Mouse (Mus musculus): ENCODE data around the gene Kif1b. TPM values are rescaled to one million over a fixed set of nuclear protein-coding genes. Genes with fewer than 3 reads are reported as not detected.

Gene Kif1b
- polyA plus RNA-seq (2012; rRNA removed): 49.9 and 61.6 TPM in 2 replicates

DNA sequence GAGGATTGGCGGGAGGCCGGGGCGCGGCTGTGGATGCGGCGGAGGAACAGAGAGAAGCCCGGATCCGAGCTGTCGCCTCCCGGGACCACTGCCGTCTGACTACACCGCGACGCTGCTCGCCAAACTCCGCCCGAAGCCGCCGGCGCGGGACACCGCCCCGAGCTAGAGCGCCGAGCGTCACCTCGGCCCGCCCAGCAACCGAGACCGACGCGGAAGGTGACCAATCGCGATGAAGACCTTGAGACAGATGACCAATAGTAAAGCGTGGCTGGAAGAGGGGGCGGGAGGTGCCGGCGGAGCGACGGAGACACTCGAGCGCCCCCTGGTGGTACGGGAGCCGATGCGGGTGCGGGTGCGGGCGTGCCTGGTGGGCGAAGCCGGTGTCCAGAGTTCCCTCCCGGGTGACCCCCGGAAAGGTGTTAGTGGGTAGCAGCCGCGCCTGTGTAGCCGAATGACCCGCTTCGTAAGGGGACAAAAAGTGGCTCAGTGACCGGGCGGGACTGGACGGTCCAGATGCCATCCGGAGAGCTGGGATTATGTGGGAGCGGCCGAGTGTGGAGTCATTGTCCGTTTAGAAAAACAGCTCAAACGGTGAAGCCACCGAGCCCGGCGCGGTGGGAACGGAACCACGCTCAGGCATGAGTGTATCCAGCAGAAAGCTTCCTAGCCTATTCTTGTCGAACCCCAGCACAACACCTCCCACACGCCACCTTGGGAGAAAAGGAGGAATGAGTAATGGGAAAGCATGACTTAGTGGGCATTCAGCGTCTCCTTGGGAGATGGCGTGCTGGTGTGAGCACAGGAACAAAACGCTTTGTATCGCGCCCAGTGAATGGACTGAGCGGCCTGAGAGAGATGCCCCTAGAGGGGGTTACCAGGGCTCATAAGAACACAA is at the start of gene Kif1b:
Kif1b (minus strand) TSS at position 98 of the 895 bp plus-strand sequence.
- DNase-seq (ENCODE audit: low read depth): no peak

DNA sequence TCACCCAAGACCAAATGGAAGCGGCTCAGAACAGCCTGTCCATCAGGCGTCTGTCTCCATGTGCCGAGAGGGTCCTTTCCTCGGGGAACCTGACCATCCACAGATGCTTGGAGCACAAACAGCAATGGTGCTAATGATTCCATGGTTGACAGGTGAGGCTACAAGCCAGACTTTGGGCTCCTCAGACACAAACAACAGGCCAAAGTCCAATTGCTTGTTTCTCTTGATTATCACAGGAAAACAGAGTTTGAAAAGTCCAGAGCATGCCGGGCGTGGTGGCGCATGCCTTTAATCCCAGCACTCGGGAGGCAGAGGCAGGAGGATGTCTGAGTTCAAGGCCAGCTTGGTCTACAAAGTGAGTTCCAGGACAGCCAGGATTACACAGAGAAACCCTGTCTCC is 47.2 kb upstream of the Kif1b start:
- DNase-seq (ENCODE audit: low read depth): no peak

DNA sequence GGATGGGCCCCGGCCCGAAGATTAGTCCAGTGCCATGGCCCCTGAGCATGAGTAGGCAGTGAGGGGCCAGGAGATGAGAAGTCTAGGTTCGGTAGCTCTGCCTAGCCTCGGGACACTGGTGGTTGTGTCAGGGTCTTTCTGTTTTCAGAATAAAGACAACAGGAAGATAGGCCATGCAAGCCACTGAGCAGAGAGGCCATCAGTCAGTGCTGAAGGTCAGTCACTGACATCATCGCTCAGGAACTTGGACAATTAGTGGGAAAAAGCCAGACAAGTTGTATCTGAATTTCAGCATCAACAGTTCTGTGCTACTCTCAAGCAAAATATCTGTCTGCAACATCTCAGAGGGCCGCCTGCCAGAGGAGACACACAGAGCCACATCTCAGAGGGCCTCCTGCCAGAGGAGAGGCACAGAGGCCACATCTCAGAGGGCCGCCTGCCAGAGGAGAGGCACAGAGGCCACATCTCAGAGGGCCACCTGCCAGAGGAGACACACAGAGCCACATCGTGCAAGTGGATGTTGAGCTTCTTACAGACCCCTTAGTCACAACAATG is 44.2 kb upstream of the Kif1b start:
- DNase-seq (ENCODE audit: low read depth): no peak

DNA sequence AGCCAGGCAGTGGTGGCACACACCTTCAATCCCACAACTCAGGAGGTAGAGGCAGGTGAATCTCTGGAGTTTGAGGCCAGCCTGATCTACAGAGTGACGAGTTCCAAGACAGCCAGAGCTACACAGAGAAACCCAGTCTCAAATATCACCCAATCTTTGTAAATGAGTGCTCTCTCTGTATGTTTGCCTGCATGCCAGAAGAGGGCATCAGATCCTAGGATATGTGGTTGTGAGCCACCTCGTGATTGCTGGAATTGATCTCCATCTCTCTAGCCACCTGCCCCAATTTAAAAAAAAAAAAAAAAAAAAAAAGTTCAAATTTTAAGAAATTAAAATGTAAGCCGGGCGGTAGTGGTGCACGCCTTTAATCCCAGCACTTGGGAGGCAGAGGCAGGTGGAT is 41.5 kb upstream of the Kif1b start:
- no peak for DNase-seq (ENCODE audit: low read depth)

DNA sequence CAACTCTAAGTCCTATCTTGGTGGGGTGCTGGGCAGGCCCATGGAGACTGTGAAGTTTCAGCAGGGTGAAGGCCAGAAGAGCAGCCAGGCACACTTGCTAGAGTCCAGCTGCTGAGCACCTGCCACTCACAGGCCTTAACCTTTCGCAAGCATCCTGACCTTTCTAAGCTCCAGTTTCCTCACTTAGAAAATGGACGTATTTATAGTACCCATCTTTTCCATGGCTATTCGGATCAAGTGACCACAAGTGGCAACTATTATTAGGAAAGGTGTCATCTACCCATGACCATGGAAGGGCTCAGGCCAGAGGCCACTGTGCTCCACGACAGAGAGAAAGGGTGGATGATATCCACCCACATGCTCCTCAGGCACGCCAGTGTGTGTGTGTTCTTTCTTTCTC is 38.4 kb upstream of the Kif1b start:
- DNase-seq (ENCODE audit: low read depth): no peak

DNA sequence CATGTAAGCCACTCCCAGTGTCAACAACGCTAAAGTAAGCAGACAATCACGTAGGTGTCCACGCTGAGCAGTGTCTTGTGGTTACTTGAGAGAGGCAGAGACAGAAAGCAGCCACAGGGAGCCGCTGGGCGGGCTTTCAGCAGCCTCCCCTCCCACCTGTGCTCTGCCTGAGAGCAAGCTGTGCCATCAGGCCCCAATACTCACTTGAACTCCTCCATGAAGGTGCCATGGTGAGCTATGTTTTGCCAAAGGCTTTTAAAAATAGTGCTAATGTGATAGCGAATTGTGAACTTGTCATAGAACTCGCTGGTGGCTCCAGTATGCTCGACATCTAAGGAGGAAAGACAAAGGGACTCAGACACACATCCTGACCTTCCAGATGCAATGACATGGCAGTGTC is 36.8 kb upstream of the Kif1b start:
- no peak for DNase-seq (ENCODE audit: low read depth)

DNA sequence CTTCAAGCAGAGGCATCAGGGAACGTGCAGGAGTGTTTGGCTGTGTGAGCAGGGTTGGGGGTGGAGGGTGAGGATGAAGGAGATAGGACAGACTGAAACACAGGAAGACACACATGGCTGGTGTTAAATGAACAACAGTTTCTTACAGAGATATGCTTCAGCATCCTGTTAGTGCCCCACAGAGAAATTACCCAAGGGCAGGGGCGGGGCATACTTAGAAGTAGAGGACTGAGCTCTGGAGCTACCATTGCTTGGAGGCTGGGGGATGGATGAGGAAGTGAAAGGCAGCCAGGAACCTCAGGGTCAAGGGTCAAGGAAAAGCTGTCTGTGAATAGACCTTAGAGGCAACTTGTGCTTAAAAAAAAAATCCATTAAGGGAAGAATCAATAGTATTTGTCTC is 33.2 kb upstream of the Kif1b start:
- DNase-seq (ENCODE audit: low read depth): no peak

DNA sequence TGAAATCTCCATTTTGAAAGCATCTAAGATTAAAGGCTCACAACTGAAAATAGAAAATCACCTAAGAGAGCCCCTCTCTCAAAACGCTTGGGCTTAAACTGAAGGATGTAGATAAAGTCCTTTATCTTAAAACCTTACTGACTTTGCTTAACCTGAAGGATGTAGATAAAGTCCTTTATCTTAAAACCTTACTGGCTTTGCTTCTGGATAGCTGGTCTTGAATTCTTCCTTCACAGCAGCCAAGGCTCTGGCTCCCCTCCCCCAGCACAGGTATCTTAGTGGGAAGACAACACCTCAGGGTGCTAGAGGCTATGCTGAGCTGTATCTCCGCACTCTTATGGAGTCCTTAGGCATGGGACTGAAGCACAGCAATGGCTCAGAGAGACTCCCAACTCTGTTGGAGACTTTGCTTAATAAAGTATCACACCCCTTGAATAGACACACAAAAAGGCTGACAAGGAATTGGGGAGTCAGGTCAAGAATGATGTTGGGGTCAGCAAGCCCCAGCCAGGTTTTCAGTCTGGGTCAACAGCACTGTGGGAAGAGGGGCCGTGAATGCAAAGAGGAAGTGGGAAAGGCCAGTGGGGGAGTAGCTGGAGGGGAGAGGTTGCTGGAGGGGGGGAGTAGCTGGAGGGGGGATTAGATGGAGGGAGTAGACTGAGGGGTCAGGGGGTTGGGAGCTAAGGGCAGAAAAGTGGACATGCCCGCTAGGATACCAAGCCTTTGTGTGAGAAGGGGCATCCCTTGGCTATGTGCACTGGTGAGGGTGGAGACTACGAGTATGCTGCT is 32.1 kb upstream of the Kif1b start:
- DNase-seq (ENCODE audit: low read depth): no peak

DNA sequence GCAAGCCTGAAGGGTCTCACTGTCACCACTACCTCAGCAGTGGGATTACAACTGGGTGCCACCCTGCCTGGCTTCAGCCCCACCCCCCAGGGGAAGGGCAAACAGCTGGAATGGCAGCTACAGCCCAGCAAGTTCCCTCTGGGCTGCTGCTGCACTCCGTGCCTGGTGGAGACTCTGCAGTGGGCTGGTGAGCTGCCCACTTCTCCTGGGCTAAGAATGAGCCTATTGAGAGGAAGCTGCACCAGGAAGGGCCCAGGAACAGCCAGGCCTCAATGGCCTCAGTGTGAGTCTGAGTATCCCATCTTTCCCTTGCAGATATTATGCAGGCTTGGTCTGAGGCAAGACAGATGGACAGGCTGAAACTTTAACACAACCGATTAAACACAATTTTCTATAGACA is 30.6 kb upstream of the Kif1b start:
- DNase-seq (ENCODE audit: low read depth): no peak

DNA sequence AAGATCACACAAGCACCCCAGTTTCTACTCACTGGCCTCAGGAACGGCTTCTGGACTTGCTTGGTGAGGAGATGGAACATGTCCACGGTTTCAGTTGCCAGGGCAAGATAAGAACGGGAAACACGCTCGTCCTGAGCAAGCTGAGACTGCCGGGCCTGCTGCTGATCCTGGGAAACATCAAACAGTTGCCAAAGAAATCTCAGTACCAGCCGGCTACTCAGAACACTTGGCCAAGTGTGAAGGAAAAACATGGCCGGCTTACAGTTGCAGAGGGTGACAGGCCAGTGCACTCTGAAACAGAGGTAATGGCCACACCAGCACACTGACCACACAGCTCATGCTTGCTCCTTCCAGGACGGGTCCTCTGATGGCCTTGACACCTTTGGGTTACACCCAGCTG is 29.9 kb upstream of the Kif1b start:
- no peak for DNase-seq (ENCODE audit: low read depth)

DNA sequence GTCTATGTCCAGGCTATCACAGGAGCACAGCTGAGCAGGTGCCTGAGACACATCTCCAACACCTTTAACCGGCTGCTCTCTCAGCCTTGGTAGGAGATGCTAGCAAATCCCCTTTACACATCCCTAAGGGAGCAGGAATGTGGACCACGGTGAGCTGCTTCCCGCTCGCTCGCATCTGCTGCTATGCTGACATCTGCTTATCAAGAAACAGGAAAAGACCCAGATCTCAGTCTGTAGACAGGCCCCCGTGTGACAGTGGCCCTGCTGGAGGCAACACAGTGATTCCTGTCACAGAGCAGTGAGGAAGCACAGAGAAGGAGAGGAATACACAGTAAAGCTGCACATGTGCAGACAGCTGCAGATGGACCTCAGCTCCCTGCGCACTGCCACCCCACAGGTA is 28.8 kb upstream of the Kif1b start:
- no peak for DNase-seq (ENCODE audit: low read depth)

DNA sequence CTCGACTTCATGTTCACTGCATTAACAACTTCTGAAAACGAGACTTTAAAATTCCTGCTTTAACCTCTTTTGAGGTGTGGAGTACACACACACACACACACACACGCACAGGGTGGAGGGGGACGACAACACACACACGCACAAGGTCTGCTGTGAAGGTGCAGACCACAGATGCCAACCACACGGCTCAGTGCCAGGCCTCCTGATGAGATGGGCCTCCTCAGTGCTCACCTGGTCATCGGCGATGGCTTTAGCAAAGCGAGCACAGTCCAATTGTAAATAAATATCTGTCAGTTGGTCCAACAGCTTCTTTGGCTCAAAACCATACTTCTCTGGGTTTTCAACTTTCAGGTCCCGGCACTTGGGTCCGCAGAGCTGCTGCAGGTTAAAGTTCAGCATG is 27.4 kb upstream of the Kif1b start:
- DNase-seq (ENCODE audit: low read depth): no peak

DNA sequence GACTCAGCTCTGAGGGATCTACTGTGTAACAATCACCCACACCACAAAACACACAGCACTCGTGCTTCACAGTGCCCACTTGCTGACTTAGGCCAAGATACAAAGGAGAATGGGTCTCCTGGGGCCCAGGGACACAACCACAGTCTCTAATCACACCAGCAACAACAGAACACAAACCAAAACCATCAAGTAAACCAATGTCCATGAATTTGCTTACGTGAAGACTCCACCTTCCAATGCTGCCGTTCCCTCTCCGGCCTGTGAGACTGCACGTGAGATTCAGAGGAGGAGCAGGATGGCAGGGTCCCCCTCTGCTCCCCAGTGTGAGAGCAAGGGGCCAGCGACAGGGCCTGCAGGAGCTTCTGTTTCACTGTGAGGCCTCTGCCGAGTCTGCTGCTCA is 25.2 kb upstream of the Kif1b start:
- DNase-seq (ENCODE audit: low read depth): no peak

DNA sequence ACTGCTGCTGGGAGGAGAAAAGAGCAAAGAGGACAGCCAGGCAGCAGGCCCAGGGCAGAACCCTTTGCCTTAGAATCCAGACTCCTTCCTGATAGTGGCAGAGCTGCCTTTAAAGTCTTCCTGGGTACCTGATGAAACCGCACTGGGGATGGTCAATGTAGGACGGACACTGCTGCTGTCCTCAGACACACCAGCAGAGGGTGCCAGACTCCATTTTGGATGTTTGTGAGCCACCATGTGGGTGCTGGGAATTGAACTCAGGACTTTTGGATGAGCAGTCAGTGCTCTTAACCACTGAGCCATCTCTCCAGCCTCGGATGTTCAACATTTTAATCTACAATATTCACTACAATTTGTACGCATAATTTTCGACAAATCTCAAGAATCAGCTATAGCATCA is 23.0 kb upstream of the Kif1b start:
- no peak for DNase-seq (ENCODE audit: low read depth)

DNA sequence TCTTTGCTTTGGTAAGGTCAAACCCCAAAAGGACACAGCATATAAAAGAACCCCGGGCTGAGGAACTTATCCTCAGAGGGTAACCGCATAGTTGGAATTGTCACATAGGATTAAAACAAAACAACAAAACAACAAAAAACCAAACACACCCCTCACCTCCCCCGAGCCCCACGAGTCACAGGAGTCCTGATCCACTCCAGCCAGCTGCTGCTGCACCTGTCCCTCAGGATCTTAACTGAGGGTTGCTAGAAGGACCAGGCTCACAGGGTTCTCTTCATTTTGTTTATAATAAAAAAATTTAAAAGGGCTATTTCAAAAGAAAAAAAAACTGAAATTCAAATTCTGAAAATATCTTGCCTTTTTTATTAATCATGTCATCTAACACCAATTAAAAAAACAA is 21.2 kb upstream of the Kif1b start:
- DNase-seq (ENCODE audit: low read depth): no peak

DNA sequence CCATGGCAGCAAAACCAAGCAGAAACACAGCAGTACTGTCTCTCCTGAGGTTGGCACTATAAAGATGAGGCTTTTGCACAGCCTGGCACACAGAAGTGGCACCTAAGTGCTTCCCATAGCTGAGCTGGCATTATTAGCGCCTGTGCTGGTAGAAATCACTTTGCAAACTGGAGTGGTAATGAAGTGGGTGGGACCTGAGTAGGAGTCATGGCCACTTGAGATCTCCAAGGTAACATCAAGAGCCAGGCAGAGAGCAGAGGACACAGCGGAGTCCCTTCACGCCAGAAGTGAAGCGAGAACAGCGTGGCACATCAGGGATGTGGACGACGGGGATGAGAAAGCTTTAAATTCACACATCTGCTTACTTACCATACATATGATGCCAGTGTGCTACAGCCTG is 19.8 kb upstream of the Kif1b start:
- DNase-seq (ENCODE audit: low read depth): no peak

DNA sequence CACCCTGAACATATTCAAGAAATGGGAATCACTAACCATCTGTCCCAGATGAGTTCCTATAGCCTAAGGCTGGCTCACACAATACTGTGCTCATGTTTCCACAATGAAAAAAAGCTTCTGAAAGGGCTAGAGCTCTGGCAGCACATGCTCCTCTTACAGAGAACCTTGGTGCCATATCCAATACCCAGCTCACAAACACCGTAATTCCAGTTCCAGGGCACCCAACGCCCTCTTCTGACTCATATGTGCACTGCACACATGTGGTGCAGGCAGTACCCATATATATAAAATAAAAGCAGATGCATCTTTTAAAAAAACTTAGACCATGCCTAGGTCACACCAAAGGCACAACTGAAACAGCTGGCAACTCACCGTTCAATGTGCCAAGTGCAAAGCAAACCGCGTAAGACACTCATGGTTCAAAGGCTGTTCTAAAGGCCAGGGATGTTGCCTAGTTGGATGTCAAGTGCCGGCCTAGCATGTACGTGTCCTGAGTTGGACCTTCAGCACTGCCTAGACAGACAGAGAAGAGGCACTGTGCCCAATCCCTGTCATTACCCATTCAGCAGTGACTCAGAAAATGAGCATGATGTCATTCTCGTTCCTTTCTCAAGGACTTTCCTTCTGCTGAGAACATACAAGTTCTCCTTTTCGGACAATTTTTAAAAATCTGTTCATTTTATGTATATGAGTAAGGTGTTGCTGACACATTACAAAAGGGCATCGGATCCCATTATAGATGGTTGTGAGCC is 18.1 kb upstream of the Kif1b start:
- DNase-seq (ENCODE audit: low read depth): no peak

DNA sequence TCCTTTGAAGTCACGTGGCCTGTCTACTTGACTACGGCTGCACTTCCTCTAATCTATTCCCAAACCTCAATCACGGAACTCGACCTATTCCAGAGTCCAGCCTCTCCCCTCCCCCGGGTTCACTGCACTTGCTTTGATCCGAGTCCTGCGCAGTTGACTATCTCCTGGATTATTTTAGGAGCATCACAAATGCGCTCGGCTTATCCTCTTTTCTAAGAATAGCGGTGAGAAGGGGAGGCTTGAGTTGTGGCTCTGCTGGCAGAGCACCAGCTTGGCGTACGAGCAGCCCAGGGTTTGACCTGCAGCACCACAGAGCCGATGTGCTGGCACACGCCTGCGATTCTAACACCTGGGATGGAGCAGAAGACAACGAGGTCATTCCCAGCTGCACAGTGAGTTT is 16.2 kb upstream of the Kif1b start:
- no peak for DNase-seq (ENCODE audit: low read depth)

DNA sequence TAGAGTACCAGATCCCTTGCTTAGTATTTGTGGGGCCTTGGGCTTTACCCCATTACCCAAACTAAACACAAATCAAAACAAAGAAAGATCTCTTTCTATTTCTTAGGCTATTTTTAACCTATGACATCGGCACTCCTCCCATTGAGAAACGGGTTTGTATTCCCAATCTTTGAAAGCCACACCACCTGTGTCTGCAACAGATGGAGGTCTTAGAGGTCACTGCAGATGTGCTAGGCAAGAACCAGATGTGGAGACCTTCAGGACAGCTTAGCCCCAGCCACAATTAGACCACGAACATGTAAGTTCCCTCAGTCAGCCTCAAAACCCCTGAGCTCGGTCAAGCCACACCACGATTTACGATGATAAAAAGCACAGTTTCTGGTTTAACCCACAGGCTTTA is 15.2 kb upstream of the Kif1b start:
- DNase-seq (ENCODE audit: low read depth): no peak

DNA sequence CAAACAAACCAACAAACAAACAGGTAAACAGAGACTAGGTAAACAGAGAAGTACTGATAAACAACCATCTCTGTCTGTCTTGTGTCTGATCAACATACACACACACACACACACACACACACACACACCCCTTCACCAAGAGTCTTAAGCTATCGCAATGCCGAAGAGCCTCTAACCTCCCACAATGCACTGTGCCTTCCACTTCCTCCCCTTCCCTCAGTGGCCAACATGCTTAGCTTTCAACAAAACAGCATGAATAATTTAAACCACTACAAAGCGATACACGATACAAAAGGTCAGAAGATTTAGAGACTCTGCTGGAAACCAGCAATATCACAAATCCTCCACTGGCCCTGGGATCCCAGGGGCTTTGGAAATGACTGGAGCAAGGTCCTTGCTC is 14.8 kb upstream of the Kif1b start:
- no peak for DNase-seq (ENCODE audit: low read depth)

DNA sequence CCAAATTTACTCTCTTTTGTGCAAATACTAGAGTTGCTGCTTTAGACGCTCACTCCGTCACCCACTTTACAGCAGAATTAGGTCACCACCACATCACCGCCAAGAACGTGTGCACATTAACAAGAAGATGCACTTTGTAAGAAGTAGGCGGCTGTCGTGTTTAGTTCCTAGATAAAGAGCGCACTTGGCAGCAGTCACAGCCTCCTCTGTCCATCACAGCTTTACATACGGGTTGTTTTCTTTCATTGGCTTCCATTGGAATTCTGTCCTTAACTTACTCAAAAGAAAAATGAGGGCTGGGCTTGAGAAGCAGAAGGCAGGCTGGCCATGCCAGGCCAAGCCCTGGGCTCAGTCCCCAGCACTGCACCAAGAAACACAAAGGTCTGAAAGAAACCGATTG is 11.6 kb upstream of the Kif1b start:
- DNase-seq (ENCODE audit: low read depth): no peak

DNA sequence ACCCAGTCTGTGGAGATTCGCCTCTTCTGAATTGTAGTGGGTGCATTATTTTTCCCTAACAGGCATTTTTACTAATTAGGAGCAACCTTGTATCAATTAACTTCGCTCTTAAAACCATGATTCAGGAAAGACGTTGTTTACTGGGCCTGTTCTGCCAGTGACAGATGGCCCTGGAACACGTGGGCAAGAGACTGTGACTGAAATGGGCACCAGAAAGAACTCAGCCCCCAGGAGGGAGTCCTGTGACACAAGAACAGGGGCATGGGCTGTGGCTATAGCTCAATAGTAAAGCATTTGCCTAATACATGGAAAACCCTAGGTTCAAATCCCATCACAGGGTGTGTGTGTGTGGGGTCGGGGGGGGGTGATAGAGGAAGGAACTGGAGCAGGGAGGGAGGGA is 9.9 kb upstream of the Kif1b start:
- DNase-seq (ENCODE audit: low read depth): no peak
